Mouse (Mus musculus): ENCODE results near the gene Gm15557.
"Not testable (repeated sequence)": the region's sequence is repeated elsewhere in the genome, so short reads cannot be mapped to it uniquely, and the experiment has no call there.

Gene Gm15557

DNA sequence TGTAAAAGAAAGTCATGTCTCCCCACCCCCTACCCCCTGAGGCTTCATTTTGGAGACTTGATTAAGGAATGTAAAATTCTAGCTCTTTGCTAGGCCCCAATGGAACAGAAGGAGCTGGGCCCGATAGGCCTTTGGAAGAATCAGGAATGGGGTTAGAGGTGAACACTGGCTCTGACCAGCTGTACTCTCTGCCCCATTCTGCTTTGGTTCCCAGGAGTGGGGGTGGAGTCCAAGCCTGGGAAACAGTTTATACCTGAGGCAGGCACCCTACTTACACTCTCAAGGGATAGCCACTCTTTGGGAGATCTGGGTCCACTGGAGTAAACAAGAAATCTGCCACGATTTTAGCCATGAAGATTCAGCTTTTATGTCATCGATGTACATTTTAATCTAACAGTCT, at the start of gene Gm15557:
Gene Gm15557, plus strand, starts transcription at position 48 of the 400 bp plus-strand sequence.
- DNase-seq (ENCODE audit: low spot score): no peak

DNA sequence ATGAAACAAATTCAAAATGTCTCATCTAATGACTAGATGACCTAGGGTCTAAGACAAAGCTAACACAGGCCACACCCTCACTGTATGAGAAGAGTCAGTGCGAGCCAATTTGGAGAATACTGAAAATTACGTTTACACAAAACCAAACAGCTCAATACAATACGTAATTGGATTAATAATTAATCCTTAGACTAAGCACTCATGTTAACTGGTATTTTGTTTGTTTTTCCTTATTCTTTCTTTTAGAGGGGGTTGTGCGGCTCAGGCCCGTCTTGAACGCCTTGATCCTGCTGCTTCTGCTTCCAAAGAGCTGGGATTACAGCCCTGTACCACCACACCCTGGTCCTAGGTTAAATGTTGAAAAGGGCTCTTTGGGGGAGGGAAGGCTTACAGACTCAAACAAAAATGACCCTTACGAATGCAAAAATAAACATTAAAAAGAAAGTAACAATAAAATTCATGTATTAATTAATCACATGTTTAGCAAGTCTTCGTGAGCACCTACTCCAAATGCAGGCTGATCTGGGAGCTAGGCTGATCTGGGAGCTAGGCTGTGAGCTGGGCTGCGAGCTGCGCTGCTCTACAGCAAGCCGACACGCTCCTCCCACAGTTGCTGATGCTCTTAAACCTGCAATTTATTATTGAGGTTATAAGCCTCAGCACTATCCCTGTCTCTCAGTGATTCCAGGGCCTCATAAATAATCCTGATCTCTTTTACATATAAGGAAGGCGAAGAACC, 46.1 kb upstream of the Gm15557 start:
- no peak for DNase-seq (ENCODE audit: low spot score)

DNA sequence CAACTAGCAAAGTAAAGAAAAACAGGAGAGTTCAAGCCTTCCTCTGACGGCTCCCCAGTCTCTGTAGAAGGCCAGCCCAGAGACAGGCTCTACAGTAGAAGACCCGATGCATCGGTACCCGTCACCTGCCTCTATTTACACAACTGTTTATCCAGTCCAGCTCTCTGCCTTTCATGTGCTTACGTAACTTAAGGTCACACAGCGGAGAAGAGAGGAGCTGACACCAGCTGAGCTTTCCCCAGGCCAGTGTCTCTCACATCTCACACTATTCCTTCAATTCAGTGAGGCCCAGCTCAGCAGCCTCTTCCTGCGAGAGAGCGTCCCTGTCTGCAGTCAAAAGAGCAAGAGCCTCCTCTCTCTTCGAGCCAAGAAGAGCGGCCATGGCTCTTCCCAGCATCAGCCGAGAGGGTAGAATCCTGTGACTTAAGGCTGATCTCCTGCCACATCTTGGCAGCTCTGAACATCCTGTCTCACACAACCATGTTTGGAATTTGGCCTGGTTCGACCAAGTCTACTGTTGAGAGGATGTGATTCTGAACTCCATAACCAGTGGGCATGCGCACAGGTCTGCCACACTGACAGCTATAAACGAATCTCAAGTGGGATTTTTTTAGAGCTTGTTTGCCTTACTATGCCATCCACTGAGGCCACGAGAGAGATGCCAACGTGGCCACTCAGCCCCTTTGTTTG, 45.3 kb upstream of the Gm15557 start:
- DNase-seq (ENCODE audit: low spot score): no peak

- DNase-seq (ENCODE audit: low spot score): no peak
Measured at GRCm38 (mm10) chr2:155902989-155903631, 37.4 kb upstream of the Gm15557 start.

DNA sequence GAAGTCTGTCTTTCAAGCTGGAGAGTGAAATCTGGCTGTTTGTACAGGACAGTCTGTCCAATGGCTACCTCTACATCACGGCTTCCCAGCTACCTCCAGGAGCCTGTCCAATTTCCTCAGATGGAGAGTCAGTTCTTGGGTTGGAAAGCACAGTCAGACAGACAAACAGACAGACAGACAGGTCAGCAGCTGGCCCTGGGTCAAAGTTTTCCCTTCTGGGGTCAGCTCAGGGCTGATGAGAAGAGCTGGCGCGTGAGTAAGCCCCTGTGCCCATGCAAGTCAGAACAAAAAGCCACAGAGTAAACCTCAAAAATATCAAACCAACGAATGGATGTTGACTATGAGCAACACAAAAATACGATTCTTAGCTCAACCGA, 36.9 kb upstream of the Gm15557 start:
- DNase-seq (ENCODE audit: low spot score): no peak

DNA sequence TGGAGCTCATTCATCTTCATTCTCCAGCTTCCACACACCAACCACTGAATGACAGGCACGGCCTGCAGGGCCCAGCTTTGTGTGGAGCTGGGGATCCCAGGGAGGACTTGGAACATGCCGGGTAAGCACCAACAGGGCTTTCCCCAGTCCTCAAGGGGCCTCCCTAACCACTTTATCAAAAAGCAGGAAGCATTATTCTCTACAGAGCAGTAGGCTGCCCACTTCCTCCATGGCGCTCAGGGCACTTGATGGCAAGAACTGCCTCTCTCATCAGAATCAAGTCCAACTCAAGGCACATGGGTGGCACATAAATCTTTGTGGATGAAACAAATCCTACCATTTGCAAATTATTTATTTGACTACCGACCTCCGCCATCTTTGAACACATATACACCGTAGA, 25.8 kb upstream of the Gm15557 start:
- no peak for DNase-seq (ENCODE audit: low spot score)

DNA sequence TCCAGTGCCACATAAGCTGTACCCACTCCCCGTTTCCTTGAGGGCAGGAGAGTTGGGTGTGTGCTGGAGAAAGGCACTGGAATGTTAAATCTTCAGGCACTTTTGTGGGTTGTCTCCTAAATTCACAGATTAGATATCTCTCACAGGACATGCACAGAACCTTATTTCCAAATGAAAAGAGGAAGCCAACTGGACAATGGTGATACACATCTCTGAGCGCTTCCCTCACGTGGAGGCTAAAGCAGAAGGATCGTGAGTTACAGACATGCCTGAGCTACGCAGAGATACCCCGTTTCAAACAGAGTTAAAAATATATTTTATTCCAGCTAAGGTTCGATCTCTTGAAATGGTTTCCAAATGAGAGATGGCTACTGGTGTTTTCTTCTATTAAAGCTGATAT, 17.4 kb upstream of the Gm15557 start:
- DNase-seq (ENCODE audit: low spot score): no peak

GRCm38 (mm10) chr2:155925213-155925612, 15.3 kb upstream of the Gm15557 start:
- not testable (repeated sequence) for DNase-seq (ENCODE audit: low spot score)

GRCm38 (mm10) chr2:155928711-155929345, 11.7 kb upstream of the Gm15557 start:
- no peak for DNase-seq (ENCODE audit: low spot score)

GRCm38 (mm10) chr2:155929531-155930442, 10.7 kb upstream of the Gm15557 start, which contains the start of gene Uqcc1:
Gene Uqcc1, minus strand, starts transcription at chr2:155930310.
- DNase-seq (ENCODE audit: low spot score): peak; percentile 82

- no peak for DNase-seq (ENCODE audit: low spot score)
Measured at GRCm38 (mm10) chr2:155939897-155940529, 515 bp upstream of the Gm15557 start.

DNA sequence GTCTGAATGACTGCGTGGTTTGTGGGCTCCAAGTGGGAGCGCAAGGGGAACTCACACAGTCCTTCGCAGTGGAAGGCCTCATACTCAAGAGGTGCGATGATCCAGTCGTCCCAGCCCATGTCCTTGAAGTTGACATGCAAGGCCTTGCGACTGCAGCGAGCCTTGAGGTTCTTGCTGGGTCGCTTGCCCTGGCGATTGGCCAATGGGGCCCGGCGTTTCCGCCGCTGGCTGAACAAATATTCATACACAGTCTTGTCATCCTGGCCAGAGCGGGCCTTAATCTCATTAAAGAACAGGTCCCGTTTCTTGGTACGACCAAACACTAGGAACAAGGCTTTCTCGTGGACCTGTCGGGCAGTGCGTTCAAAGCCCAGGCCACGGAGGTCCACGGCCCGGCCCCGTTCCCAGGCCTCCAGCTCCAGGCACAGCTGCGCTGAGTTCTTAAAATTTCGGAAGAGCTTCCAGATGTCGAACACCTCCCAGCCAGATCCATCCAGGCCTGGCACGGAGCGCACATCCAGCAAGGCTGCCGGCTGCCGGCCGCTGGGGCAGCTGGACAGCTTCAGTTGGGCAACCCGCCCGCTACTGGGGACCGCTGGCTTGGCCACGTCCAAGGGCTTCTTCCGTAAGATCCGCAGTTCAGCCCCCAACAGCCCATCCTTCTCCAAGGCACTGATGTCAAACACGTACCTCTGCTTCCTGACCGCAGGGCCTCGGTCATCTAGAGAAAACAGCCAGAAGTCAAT, 1.3 kb downstream of the Gm15557 start:
- no peak for DNase-seq (ENCODE audit: low spot score)

DNA sequence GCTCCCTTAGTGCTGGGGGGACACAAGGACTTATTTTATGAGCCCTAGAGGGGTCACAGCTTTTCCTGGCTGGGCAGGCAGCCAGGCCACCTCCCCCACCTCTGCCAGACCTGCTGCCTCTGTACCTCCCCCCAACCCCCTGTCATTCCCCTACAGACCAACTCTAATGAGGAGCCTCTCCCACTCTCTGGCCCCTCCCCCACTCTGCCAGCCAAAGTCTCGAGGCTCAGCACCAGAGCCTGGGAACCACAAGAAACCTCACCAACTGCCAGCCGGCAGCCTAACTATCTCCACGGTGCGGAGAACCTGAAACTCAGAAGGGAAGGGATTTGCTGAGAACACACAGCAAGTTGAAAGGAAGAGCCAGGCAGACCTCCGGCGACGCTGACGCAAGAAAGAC, 2.9 kb downstream of the Gm15557 start:
- DNase-seq (ENCODE audit: low spot score): no peak

GRCm38 (mm10) chr2:155944685-155945084, 4.2 kb downstream of the Gm15557 start:
- no peak for DNase-seq (ENCODE audit: low spot score)

GRCm38 (mm10) chr2:155945124-155945523, 4.6 kb downstream of the Gm15557 start, which contains the start of gene Gdf5:
Gene Gdf5, minus strand, starts transcription at chr2:155945367.
- DNase-seq (ENCODE audit: low spot score): no peak

DNA sequence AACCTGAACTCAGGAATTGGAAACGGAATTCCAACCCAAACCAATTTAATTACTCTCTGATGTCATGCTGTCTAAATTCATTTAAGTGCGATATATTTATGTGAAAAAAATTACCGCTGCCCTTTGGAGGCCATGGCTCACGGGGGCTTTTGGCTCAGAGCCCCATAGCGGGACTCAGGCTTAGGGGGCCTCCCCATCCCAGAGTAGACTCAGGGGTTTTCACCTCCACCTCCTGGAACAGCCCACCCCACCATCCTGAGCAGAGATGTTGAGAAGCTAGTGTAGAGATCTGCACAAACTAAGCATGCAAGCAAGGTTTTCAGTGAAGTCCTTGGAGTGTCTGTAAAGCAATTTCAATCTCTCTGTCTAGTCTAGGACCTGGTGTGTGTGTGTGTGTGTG, 5.1 kb downstream of the Gm15557 start:
- DNase-seq (ENCODE audit: low spot score): no peak

DNA sequence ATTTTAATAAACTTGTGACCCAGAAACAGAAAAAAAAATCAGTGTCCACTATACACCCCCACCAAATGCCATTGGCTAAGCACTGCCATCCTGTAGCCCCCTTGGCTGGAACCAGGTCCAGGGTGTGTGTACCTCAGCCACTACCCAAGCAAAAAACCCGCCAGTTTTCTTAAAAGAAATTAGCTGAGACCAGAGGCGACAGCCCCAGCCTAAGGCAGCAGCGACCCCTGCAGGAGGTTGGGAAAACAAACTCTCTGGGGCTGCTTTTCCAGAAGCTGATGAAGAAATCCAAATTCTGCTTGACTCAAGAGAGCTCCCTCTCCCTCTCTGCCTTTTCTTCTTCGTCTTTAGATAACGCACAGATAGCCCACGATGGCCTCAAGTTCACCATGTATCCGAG, 5.5 kb downstream of the Gm15557 start:
- DNase-seq (ENCODE audit: low spot score): no peak

- no peak for DNase-seq (ENCODE audit: low spot score)
Measured at GRCm38 (mm10) chr2:155946499-155946898, 6.0 kb downstream of the Gm15557 start.

DNA sequence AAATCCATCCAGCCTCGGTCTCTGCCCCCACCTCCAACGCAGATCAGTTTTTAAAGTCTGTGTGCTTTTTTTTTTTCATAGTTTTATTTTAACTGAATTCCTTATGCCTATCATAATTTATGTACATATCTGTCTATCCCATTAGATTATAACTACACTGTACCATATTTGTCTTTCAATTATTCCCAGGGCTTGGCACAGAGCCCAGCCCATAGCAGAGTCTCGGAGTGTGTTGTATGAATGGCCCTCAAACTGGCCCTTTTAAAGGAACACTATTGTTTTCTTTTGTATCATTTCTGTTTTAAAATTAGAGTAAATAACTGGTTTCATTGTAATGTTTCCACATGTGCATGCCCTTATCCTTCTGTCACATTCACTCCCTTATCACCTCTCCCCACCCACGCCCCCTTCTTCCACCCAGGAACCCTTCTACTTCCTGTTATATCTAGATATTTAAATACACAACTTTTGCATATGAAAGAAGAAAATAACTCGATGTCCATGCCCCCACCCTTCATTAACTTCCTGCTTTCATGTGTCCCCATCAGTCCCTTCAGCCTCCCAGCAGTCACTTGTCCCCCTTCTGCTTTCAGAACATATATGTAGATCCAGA, 7.0 kb downstream of the Gm15557 start:
- DNase-seq (ENCODE audit: low spot score): no peak

- no peak for DNase-seq (ENCODE audit: low spot score)
Measured at GRCm38 (mm10) chr2:155949362-155949761, 8.8 kb downstream of the Gm15557 start.
